Mouse (Mus musculus) ZHBTc4 (cell line): ENCODE measurements around the gene Olfr768.
A peak's percentile ranks its signal among the peaks of the same experiment; 100 is the strongest.
"Not testable (repeated sequence)": the region's sequence is repeated elsewhere in the genome, so short reads cannot be mapped to it uniquely, and the experiment has no call there.

ENCODE experiments used
- DNase-seq: peaks from one replicate; pipeline ENCODE4 v3.0.0-alpha.2; 2011; ENCODE audit warnings: low read depth, low spot score

Olfr768 gene

GRCm38 (mm10) chr10:129099275-129099674 is at the start of gene Olfr768:
TSS of gene Olfr768 (minus strand) at chr10:129099375.
- no peak for DNase-seq

- no peak for DNase-seq
These were observed 39.7 kb upstream of the Olfr768 start, which contains the start of gene Olfr770 for GRCm38 (mm10) chr10:129138898-129139297. TSS of gene Olfr770 (minus strand) at chr10:129138998.

- no peak for DNase-seq
These were observed 18.6 kb upstream of the Olfr768 start, which contains the start of gene Olfr769 for GRCm38 (mm10) chr10:129117761-129118160. TSS of gene Olfr769 (minus strand) at chr10:129117861.

GRCm38 (mm10) chr10:129115146-129115545 is 16.0 kb upstream of the Olfr768 start:
- no peak for DNase-seq

- peak; percentile 38 for DNase-seq
These were observed 2.1 kb upstream of the Olfr768 start for GRCm38 (mm10) chr10:129101231-129101630.

GRCm38 (mm10) chr10:129082810-129083209 is 16.4 kb downstream of the Olfr768 start, which contains the start of gene Olfr767:
TSS of gene Olfr767 (minus strand) at chr10:129082910.
- DNase-seq, result not testable (repeated sequence)

GRCm38 (mm10) chr10:129068877-129069276 is 30.3 kb downstream of the Olfr768 start, which contains the start of gene Olfr766-ps1:
TSS of gene Olfr766-ps1 (minus strand) at chr10:129068977.
- DNase-seq, result no peak

- not testable (repeated sequence) for DNase-seq
These were observed 49.3 kb downstream of the Olfr768 start, which contains the start of gene Olfr765 for GRCm38 (mm10) chr10:129049898-129050297. TSS of gene Olfr765 (minus strand) at chr10:129049998.
